Mouse (Mus musculus): Measurements from ENCODE around the gene Pm20d1. TPM values are rescaled to one million over a fixed set of nuclear protein-coding genes. Genes with fewer than 3 reads are reported as not detected.

Gene Pm20d1
- total and polyA plus RNA-seq, 3 experiments: 5.8 to 7.5 (median 5.9) TPM

DNA sequence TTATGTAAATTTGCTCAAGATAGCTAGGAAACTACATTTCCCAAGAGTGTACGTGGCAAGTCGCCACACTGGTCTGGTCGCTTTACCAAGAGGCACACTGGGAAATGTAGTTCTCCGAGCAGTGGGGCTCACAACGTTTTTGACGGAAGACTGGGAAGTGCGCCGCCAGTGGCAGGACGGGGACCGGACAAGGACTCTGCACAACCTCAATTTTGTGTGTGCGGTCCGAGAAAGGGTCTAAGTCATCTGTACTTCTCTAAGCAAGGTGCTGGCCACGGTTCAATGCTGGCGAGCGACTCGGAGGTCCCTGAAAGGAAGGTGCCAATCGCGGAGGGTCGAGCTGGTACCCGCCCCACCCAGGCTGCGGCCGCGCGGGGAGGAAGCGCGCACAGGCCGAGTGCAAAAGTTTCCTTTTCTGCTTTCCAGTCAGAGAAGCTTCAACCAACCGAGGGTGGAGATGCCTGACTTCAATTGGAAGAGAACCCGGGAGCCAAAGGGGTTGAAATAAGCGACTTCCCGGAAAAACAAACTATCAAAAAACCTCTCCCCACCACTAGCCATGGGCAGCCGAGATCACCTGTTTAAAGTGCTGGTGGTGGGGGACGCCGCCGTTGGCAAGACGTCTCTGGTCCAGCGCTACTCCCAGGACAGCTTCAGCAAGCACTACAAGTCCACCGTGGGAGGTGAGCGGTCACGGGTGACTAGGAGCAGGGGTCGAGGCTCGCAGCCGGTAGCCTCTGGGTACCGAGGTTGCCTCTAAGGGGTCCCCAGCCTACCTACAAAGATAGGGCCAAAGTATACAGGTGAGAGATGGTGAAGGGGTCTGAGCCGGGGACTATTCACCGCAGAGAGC, 70.1 kb downstream of the Pm20d1 start, which contains the start of gene Rab29:
Gene Rab29 (plus strand): TSS at position 132 of the 853 bp plus-strand sequence.
- peak; percentile 92 to 93 for DNase-seq
- Histone ChIP-seq H3K27me3 (ENCODE audit: control insufficient read depth, insufficient read depth, low read length) (no peaks in the 10 kb centered on the region), H3K27ac (peak within 1 kb of the TSS; percentile 93), H3K36me3 (ENCODE audit: control insufficient read depth, insufficient read depth, low read length) (no peaks in the 10 kb centered on the region), H3K4me3 (peak within 1 kb of the TSS; percentile 82), H3K9ac (ENCODE audit: low read depth, low read length) (peak within 1 kb of the TSS; percentile 86), H3K79me2 (replicated peaks; ENCODE audit: control insufficient read depth, insufficient read depth, low read length) (no peaks in the 10 kb centered on the region), H3K4me1 (ENCODE audit: control insufficient read depth, insufficient read depth, low read length) (no peaks in the 10 kb centered on the region; the same call in 1 of the 2 replicates)
- intact Hi-C loops (cut with DNase I): loop anchor here (1.0 to 5.0 kb wide), 2 partner anchors 40 to 43 kb away; partner anchors contain the start of genes Nucks1 and Slc41a1
- TF ChIP-seq EP300 (IDR thresholded peaks at IDR 0.05; ENCODE audit: insufficient read depth, low read depth, low read length) (peak; percentile 65; the same call in 1 of the 2 replicates), CTCF (IDR thresholded peaks at IDR 0.05) (peak; percentile 97), POLR2A (IDR thresholded peaks at IDR 0.05; ENCODE audit: insufficient read depth, low read depth, low read length) (peak; percentile 73)
- 1% methylated on average over 46 of the region's 46 CpGs for WGBS

- intact Hi-C loops (cut with DNase I): loop anchor here (1.0 to 5.0 kb wide), 2 partner anchors 41 to 42 kb away; partner anchors contain the start of genes Nucks1 and Slc41a1
- DNase-seq: peak in 1 of 2 experiments; percentile 29
These were observed 70.7 kb downstream of the Pm20d1 start for GRCm38 (mm10) chr1:131867946-131868290.

GRCm38 (mm10) chr1:131869561-131869960, 72.4 kb downstream of the Pm20d1 start:
- DNase-seq: no peak
- WGBS: 93% methylated on average over 2 of the region's 2 CpGs
- no peaks in the 10 kb centered on the region for H3K79me2 ChIP-seq (replicated peaks; ENCODE audit: control insufficient read depth, insufficient read depth, low read length)

More at GRCm38 (mm10) chr1:131867946-131868290, 70.7 kb downstream of the Pm20d1 start:
- peak overlapping the region; percentile 82 for H3K4me3 ChIP-seq
- TF ChIP-seq CTCF (IDR thresholded peaks at IDR 0.05): no peak
- TF ChIP-seq EP300 (IDR thresholded peaks at IDR 0.05; ENCODE audit: insufficient read depth, low read depth, low read length): no peak
- TF ChIP-seq POLR2A (IDR thresholded peaks at IDR 0.05; ENCODE audit: insufficient read depth, low read depth, low read length): no peak
- H3K27ac ChIP-seq: peak overlapping the region; percentile 93
- H3K4me1 ChIP-seq (ENCODE audit: control insufficient read depth, insufficient read depth, low read length): no peaks in the 10 kb centered on the region; the same call in 1 of the 2 replicates
- peak overlapping the region; percentile 86 for H3K9ac ChIP-seq (ENCODE audit: low read depth, low read length)
- no peaks in the 10 kb centered on the region for H3K36me3 ChIP-seq (ENCODE audit: control insufficient read depth, insufficient read depth, low read length)
- H3K79me2 ChIP-seq (replicated peaks; ENCODE audit: control insufficient read depth, insufficient read depth, low read length): no peaks in the 10 kb centered on the region
- no peaks in the 10 kb centered on the region for H3K27me3 ChIP-seq (ENCODE audit: control insufficient read depth, insufficient read depth, low read length)
- WGBS: 11% methylated on average over 10 of the region's 10 CpGs

More at GRCm38 (mm10) chr1:131869561-131869960, 72.4 kb downstream of the Pm20d1 start:
- no peak overlapping the region for H3K27ac ChIP-seq
- intact Hi-C loops (cut with DNase I): loop anchor here (5.0 kb wide), 1 partner anchor 42 kb away; the partner anchor contains the start of gene Slc41a1
- no peaks in the 10 kb centered on the region for H3K36me3 ChIP-seq (ENCODE audit: control insufficient read depth, insufficient read depth, low read length)
- H3K9ac ChIP-seq (ENCODE audit: low read depth, low read length): no peak overlapping the region
- H3K27me3 ChIP-seq (ENCODE audit: control insufficient read depth, insufficient read depth, low read length): no peaks in the 10 kb centered on the region
- H3K4me1 ChIP-seq (ENCODE audit: control insufficient read depth, insufficient read depth, low read length): no peaks in the 10 kb centered on the region; the same call in 1 of the 2 replicates
- no peak for TF ChIP-seq CTCF (IDR thresholded peaks at IDR 0.05)
- no peak for TF ChIP-seq EP300 (IDR thresholded peaks at IDR 0.05; ENCODE audit: insufficient read depth, low read depth, low read length)
- TF ChIP-seq POLR2A (IDR thresholded peaks at IDR 0.05; ENCODE audit: insufficient read depth, low read depth, low read length): no peak
- no peak overlapping the region for H3K4me3 ChIP-seq

Other genes starting within 250 kb of the Pm20d1 start
- not detected for gene Avpr1b, start 198.1 kb upstream of the Pm20d1 start, total RNA-seq (2021)
- gene Avpr1b, start 198.1 kb upstream of the Pm20d1 start, polyA plus RNA-seq (2012; rRNA removed): not detected in 2 replicates
- gene Ctse, start 159.1 kb upstream of the Pm20d1 start, total RNA-seq (2021): under 1 TPM; 0.63 to 0.86 TPM
- gene Ctse, start 159.1 kb upstream of the Pm20d1 start, polyA plus RNA-seq (2012; rRNA removed): 0.39 and 0.70 TPM in 2 replicates
- gene Rab7b, start 108.7 kb upstream of the Pm20d1 start, total RNA-seq (2021): 1 to 10 TPM; 3.0 to 3.5 TPM
- gene Rab7b, start 108.7 kb upstream of the Pm20d1 start, polyA plus RNA-seq (2012; rRNA removed): 3.7 and 3.9 TPM in 2 replicates
- gene Slc26a9, start 53.4 kb upstream of the Pm20d1 start, total RNA-seq (2021): not detected
- 0.03 and 0.08 TPM in 2 replicates for gene Slc26a9, start 53.4 kb upstream of the Pm20d1 start, polyA plus RNA-seq (2012; rRNA removed)
- 10 to 100 TPM; 43.4 to 65.9 TPM for gene Slc41a1, start 30.1 kb downstream of the Pm20d1 start, total RNA-seq (2021)
- gene Slc41a1, start 30.1 kb downstream of the Pm20d1 start, polyA plus RNA-seq (2012; rRNA removed): 69.5 and 84.1 TPM in 2 replicates
- 10 to 100 TPM; 11.2 to 11.8 TPM for gene Rab29, start 69.8 kb downstream of the Pm20d1 start, total RNA-seq (2021)
- 17.4 and 28.6 TPM in 2 replicates for gene Rab29, start 69.8 kb downstream of the Pm20d1 start, polyA plus RNA-seq (2012; rRNA removed)
- gene Nucks1, start 113.2 kb downstream of the Pm20d1 start, total RNA-seq (2021): 10 to 100 TPM; 59.5 to 64.3 TPM
- 9.9 and 18.9 TPM in 2 replicates for gene Nucks1, start 113.2 kb downstream of the Pm20d1 start, polyA plus RNA-seq (2012; rRNA removed)
- gene Slc45a3, start 165.6 kb downstream of the Pm20d1 start, total RNA-seq (2021): 1 to 10 TPM; 3.8 to 7.0 TPM
- gene Slc45a3, start 165.6 kb downstream of the Pm20d1 start, polyA plus RNA-seq (2012; rRNA removed): 5.5 and 6.4 TPM in 2 replicates
- gene Elk4, start 210.2 kb downstream of the Pm20d1 start, total RNA-seq (2021): 10 to 100 TPM; 76.5 to 77.4 TPM
- gene Elk4, start 210.2 kb downstream of the Pm20d1 start, polyA plus RNA-seq (2012; rRNA removed): 20.8 and 32.7 TPM in 2 replicates

Data from heart, adult 2 months (tissue).